Mouse (Mus musculus): Measurements from ENCODE around the gene Cdk11b.

DNA sequence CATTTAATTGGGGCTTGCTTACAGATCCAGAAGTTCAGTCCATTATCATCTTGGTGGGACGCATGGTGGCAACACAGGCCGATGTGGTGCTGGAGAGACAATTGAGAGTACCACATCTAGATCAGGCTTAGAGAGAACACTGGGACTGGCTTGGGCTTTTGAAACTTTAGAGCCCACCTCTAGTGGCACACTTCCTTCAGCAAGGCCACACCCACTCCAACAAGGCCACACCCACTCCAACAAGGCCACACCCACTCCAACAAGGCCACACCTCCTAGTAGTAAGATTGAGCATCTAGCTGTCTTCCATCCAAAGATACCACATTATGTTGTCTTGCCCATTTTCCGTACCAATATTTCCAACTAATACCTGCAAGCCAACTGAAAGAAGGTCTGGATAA is 67.8 kb downstream of the Cdk11b start:
- TF ChIP-seq CTCF (IDR thresholded peaks at IDR 0.05; ENCODE audit: borderline replicate concordance, insufficient read depth, low read depth, low read length) (no peak), POLR2A (IDR thresholded peaks at IDR 0.05; ENCODE audit: borderline replicate concordance, insufficient read depth, low read length) (no peak)
